Mouse (Mus musculus) liver, embryonic 14.5 days (tissue): ENCODE results near the gene Slc25a33.

ENCODE experiments used
- CTCF ChIP-seq: IDR thresholded peaks from 2 replicates; pipeline ENCODE4 v1.5.1; 2016; ENCODE audit warnings: antibody characterized with exemption, low read depth, control low read depth
- EP300 ChIP-seq: IDR thresholded peaks from 2 replicates; pipeline ENCODE4 v1.6.1; 2016; ENCODE audit warnings: antibody characterized with exemption, low read depth

- no peak for TF ChIP-seq CTCF
- no peak for TF ChIP-seq EP300
Observed at GRCm38 (mm10) chr4:149779966-149780365, 5.9 kb upstream of the Slc25a33 start.
